Mouse (Mus musculus): ENCODE measurements around the gene Tnrc6b.

The Tnrc6b gene

DNA sequence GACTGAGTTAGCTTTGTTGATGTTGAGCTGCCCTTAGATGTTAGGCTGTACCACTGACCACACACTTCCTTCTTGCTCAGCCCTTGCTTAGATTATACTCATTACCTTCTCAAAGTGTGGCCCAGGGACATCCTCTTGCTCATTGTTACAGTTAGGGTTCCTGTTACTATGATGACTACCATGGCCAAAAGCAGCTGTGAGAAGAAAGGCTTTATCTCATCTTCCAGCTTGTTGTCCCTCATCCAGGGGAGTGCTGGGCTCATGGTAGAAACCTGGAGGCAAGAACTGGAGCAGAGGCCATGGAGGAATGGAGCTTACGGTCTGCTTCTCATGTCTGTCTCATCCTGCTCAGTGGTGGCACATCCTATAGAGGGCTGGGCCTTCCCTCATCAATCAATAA, 28.9 kb downstream of the Tnrc6b start:
- no peak for DNase-seq (ENCODE audit: low spot score in 2 of 2)

DNA sequence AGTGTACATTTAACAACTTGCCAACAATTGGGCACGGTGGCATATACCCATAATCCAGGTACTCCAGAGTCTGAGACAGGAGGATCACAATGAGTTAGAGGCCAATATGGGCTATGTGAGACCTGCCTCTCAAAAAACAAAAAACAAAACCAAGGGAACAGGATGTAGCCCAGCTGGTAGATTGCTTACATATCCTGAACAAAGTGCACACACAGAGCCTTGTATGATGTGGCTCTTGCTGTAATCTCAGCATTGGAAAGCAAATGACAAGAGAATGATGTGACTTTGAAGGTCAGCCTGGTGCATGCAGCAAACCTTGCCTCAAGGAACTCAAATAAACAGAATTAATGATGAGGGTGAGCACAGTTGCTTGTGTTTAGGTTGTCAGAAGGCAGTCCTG, 30.7 kb downstream of the Tnrc6b start:
- DNase-seq (ENCODE audit: low spot score in 2 of 2), result no peak

- DNase-seq (ENCODE audit: low spot score in 2 of 2), result no peak
Measured at GRCm38 (mm10) chr15:80742991-80743474, 31.9 kb downstream of the Tnrc6b start.

GRCm38 (mm10) chr15:80743606-80744005, 32.5 kb downstream of the Tnrc6b start:
- DNase-seq (ENCODE audit: low spot score in 2 of 2), result no peak

GRCm38 (mm10) chr15:80744667-80745422, 33.7 kb downstream of the Tnrc6b start:
- DNase-seq (ENCODE audit: low spot score in 2 of 2), result no peak

DNA sequence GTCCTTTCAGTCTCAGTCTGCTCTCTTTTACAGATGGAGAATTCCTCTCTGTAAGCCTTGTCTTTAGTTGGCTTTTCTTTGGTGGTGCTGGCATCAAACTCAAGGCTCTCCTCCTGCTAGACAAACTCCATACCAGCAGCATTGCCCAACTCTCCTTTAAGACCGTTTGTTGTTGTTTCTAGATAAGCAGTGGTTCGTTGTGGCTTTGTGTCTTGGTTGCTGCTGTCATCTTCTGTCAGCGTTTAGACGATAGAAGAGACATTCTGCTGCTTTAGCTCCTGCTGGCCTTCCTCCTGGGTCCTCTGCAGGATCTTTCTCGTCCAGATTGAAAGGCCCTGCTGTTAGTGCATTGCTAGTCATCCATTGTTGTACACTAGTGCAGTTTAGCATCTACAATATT, 37.9 kb downstream of the Tnrc6b start:
- no peak for DNase-seq (ENCODE audit: low spot score in 2 of 2)

DNA sequence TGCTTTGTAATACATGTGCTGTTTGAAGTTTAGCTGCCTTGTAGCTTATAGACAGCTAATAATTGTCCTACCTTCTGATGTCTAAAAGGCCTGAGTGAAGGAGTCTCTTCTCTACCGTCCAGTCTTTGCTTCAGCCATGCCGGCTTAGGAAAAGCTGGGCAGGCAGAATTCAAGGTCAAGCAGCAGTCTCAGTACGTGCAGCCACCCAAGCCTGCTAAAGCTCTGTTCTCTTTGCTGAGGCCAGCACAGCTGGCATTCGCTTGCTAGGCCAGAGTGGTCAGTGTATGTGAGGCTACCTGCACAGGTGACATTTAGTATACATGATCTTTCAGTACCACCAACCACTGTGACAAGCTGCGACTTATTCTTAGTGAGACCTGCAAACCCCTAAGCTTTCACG, 42.2 kb downstream of the Tnrc6b start:
- DNase-seq (ENCODE audit: low spot score in 2 of 2), result no peak

DNA sequence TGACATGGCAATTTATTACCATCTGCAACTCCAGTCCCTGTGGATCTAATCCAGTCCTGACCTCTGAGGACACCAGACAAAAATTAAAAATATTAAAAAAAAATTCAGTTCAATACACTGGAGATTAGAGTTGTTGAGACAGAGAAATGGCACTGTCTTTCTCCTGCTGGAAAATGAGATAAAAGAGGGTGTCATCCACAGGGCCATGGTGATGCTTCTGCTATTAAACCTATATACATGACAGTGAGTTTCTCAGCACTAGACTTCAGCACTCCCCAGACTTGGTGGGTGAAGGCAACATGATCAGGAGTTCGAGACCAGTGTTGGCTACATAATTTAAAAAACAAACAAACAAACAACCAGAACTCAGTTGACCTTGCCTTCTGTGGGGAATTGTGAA, 43.0 kb downstream of the Tnrc6b start:
- DNase-seq (ENCODE audit: low spot score in 2 of 2), result no peak

GRCm38 (mm10) chr15:80759451-80759850, 48.3 kb downstream of the Tnrc6b start:
- no peak for DNase-seq (ENCODE audit: low spot score in 2 of 2)

GRCm38 (mm10) chr15:80760504-80760903, 49.4 kb downstream of the Tnrc6b start:
- DNase-seq (ENCODE audit: low spot score in 2 of 2), result no peak

DNA sequence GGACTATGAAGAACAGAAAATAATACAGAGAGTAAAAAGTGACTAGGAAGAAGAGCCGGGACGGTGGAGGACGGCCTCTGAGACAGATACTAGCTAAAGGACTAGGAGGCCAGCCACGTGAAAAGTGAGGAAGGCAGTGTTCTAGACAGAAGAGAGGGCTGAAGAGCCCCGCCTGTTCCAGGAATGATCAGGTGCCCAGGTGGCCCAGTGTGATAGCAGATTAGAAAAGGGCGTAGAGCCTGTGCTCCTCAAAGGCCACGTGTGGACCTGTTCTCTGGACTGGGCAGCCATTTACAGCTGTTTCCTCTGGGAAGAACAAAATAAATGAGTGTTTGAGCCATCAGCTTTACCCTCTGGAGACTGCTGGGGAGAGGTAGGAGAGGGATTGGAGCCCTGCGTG, 49.8 kb downstream of the Tnrc6b start:
- no peak for DNase-seq (ENCODE audit: low spot score in 2 of 2)

- no peak for DNase-seq (ENCODE audit: low spot score in 2 of 2)
Measured at GRCm38 (mm10) chr15:80762621-80763020, 51.5 kb downstream of the Tnrc6b start.

GRCm38 (mm10) chr15:80764666-80765065, 53.6 kb downstream of the Tnrc6b start:
- no peak for DNase-seq (ENCODE audit: low spot score in 2 of 2)

DNA sequence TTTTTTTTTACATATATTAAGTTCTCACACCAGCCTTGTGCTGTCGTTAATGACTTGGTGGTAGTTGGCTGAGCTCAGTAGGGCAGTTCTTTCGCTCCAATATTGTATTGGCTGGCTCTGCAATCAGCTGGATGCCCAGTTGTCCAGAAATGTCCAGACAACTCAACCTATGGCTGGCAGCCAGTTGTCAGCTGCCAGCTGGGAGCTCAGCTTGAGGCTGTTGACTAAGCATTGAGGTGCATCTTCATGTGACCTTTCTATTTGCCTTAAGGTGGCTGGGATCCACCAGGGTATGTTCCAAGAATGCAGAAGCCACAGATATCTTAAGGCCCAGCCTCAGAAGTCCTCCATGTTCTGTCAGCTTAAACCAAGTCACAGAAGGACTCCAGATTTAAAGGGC, 54.3 kb downstream of the Tnrc6b start:
- peak; percentile 39 to 58 for DNase-seq (ENCODE audit: low spot score in 2 of 2)

DNA sequence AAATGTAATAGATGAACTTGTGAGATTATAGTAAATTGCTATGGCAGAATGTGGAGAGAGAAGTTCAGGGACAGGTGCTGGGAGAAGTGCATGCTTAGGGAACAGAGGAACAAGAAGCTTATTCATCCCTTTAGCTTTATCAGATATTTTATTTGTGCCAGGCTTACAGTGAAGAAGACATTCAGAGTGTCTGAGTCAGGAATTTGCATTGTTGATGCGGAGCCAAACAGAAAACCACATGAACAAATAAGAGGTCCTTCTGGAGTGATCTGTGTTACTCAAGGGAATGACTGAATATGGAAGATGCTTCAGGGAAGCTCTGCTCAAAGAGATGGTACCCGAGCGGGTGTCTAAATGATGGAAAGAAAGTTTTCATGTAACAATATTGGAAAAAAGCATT, 57.1 kb downstream of the Tnrc6b start:
- no peak for DNase-seq (ENCODE audit: low spot score in 2 of 2)

DNA sequence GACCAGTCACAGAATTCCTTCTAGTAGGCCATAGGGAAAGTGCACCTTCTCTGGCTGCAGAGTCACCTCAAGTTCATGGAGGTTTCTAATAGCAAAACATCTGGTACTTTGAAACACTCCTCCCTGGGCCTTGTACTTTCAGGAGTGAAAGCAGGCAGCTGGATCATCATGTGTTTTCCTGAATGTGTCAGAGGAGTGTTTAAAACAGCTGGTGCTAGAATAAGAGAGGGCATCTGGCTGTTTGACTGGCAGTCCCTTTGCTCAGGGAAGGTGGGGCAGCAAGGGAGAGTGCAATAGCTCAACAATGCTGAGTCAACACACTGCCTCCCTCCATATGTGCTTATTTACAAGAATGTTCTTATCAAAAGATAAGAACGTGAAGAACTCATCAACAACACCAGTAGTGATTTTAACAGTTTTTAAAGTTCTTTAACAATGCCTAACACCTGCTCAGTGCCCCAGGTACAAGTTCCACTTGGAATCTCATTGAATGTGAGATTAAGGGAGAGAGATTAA, 60.9 kb downstream of the Tnrc6b start:
- no peak for DNase-seq (ENCODE audit: low spot score in 2 of 2)

DNA sequence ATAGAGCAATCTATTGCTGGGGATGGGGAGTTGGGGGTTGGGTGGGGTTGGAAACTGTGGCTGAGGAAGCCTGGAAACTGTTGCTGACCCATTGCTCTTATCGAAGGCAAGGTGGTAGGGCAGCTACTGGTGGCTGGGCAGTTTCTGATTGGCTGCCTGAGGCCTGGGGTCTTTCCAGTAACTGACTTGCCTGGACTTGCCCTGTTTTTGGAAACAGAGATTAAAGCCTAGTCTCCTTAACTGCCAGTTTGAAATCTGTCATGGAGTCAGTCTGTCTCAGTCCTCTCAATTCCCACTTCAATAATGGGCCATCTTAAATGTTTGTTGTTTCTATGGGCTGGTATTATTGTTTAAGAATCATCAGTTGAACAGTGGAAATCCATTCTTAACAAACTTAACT, 63.6 kb downstream of the Tnrc6b start:
- no peak for DNase-seq (ENCODE audit: low spot score in 2 of 2)

GRCm38 (mm10) chr15:80779006-80779405, 67.9 kb downstream of the Tnrc6b start:
- no peak for DNase-seq (ENCODE audit: low spot score in 2 of 2)

- DNase-seq (ENCODE audit: low spot score in 2 of 2), result no peak
Measured at GRCm38 (mm10) chr15:80780154-80780751, 69.1 kb downstream of the Tnrc6b start.

- DNase-seq (ENCODE audit: low spot score in 2 of 2), result no peak
Measured at GRCm38 (mm10) chr15:80781218-80781806, 70.2 kb downstream of the Tnrc6b start.

GRCm38 (mm10) chr15:80784553-80784971, 73.4 kb downstream of the Tnrc6b start:
- peak in 1 of 2 experiments; percentile 8 for DNase-seq (ENCODE audit: low spot score in 2 of 2)

DNA sequence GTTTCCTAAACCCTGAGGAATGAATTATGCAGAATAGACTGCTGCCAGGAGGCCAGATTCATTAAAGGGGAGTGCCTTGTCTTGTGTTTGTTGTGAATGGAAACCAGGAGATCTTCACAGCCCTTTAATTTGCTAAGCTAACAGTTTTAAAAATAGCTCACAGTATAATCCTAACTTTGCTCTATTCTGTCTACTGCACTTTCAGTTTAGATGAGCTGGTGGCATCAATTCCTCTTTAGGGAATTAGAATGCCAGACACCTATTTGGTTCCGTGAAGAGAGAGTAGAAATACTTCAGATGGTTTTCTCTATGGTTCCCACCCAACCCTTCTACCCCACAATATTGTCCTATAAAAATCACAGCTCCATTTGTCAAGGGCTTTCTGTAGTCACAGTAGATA, 74.6 kb downstream of the Tnrc6b start:
- DNase-seq (ENCODE audit: low spot score in 2 of 2), result no peak

- no peak for DNase-seq (ENCODE audit: low spot score in 2 of 2)
Measured at GRCm38 (mm10) chr15:80787746-80788145, 76.6 kb downstream of the Tnrc6b start.

Measured in heart, adult 9 months (tissue).